Mouse (Mus musculus) forebrain, embryonic 12.5 days (tissue): ENCODE results near the gene Fam107b. TPM values are rescaled to one million over a fixed set of nuclear protein-coding genes. Genes with fewer than 3 reads are reported as not detected.

Source experiments
- ATAC-seq: fragments of 200-750 bp; cut with Nextera tagmentation; 2 replicates; pipeline ENCODE4 v1.8.0; 2017; ENCODE audit warnings: moderate TSS enrichment; ENCODE audit not compliant: low FRiP score
- H3K27ac ChIP-seq: fragments of 300-500 bp; sonication (generic); 2 replicates; pipeline ENCODE4 v1.5.1; 2016; ENCODE audit warnings: mild to moderate bottlenecking
- H3K27me3 ChIP-seq: fragments of 300-500 bp; sonication (generic); 2 replicates; pipeline ENCODE4 v1.6.1; 2016; ENCODE audit warnings: mild to moderate bottlenecking
- H3K36me3 ChIP-seq: fragments of 300-500 bp; sonication (generic); replicated peaks from 2 replicates; pipeline ENCODE4 v1.6.1; 2016; ENCODE audit warnings: mild to moderate bottlenecking
- H3K4me1 ChIP-seq: fragments of 300-500 bp; sonication (generic); 2 replicates; pipeline ENCODE4 v1.6.1; 2016
- H3K4me2 ChIP-seq: fragments of 300-500 bp; sonication (generic); 2 replicates; pipeline ENCODE4 v1.6.1; 2016; ENCODE audit warnings: mild to moderate bottlenecking, moderate library complexity
- H3K4me3 ChIP-seq: fragments of 300-500 bp; sonication (generic); replicated peaks from 2 replicates; pipeline ENCODE4 v1.5.1; 2016; ENCODE audit warnings: mild to moderate bottlenecking
- H3K9ac ChIP-seq: fragments of 300-500 bp; sonication (generic); 2 replicates; pipeline ENCODE4 v1.6.1; 2016; ENCODE audit warnings: mild to moderate bottlenecking
- H3K9me3 ChIP-seq: fragments of 300-500 bp; sonication (generic); 2 replicates; pipeline ENCODE4 v1.6.1; 2016
- WGBS: fragments of 180-500 bp; shearing (Covaris S2); methylation state at CpG from one replicate; pipeline ENCODE4 v1.1.7; 2016; 5-methylcytosine and 5-hydroxymethylcytosine counted together
- polyA plus RNA-seq: library from polyadenylated mRNA; unstranded; fragments of >200 nt; fragmentation: Nextera tagmentation; extraction: Ambion mirVana; gene quantifications from 2 replicates; pipeline ENCODE4 v1.2.1, GENCODE M21; 2016

Fam107b gene
- polyA plus RNA-seq = 44.2 and 49.3 TPM in 2 replicates

- no peaks in the 10 kb centered on the region for H3K9me3 ChIP-seq
- no peaks in the 10 kb centered on the region for H3K4me1 ChIP-seq
- no peak within 1 kb of the TSS for H3K4me2 ChIP-seq
- 74% methylated on average over 12 of the region's 12 CpGs for WGBS
- H3K9ac ChIP-seq = no peak within 1 kb of the TSS
- no peaks in the 10 kb centered on the region for H3K27me3 ChIP-seq
- H3K27ac ChIP-seq = no peak within 1 kb of the TSS
- ATAC-seq = no peak
- H3K4me3 ChIP-seq = no peak within 1 kb of the TSS
- no peaks in the 10 kb centered on the region for H3K36me3 ChIP-seq
These were observed at the start of gene Fam107b for GRCm38 (mm10) chr2:3570186-3570585. TSS of gene Fam107b (plus strand) at chr2:3570488.

DNA sequence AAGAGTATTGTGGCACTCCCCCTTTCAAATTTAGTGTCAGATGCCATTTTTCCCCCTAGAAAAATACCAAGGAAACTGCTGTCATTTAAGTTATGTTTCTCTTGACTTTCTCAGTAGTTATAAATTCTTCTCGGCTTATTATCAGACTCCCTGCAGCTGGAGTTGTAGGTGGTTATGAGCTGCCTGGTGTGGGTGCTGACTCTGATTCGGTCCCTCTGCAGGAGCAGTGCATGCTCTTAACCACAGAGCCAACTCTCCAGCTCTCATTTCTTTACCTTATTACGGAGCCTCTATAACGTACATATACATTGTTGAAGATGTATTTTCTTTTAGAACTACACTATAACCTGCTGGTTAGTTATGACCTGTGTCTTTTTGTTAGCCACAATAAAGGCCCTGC, 47.7 kb upstream of the Fam107b start:
- H3K4me1 ChIP-seq = no peaks in the 10 kb centered on the region
- H3K9me3 ChIP-seq = no peaks in the 10 kb centered on the region
- WGBS = 88% methylated on average over 4 of the region's 4 CpGs
- no peak overlapping the region for H3K9ac ChIP-seq
- no peak overlapping the region for H3K4me3 ChIP-seq
- ATAC-seq = no peak
- no peaks in the 10 kb centered on the region for H3K27me3 ChIP-seq
- H3K27ac ChIP-seq = no peak overlapping the region
- H3K36me3 ChIP-seq = no peaks in the 10 kb centered on the region
- H3K4me2 ChIP-seq = no peak overlapping the region

DNA sequence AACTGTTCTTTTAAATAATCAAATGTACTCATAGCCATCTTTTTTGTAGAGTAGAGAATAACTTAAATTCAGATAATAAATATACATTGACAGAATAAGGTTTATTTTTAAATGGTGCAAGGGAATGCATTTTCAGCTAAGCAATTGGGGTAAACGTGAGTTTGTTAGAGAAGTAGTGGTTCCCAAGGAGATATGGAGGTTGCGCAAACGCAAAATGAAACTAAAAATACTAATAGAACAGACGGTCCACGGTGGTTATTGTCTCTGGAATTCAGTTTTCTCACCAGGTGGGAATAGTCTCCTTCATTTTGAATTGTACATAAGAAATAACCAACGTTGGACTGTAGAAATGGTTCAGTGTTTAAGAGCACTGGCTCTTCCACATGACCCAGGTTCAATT, 44.0 kb upstream of the Fam107b start:
- no peak overlapping the region for H3K27ac ChIP-seq
- no peak overlapping the region for H3K4me2 ChIP-seq
- 84% methylated on average over 6 of the region's 6 CpGs for WGBS
- no peaks in the 10 kb centered on the region for H3K9me3 ChIP-seq
- no peak overlapping the region for H3K4me3 ChIP-seq
- ATAC-seq = no peak
- no peak overlapping the region for H3K9ac ChIP-seq
- no peaks in the 10 kb centered on the region for H3K4me1 ChIP-seq
- H3K27me3 ChIP-seq = no peaks in the 10 kb centered on the region
- no peaks in the 10 kb centered on the region for H3K36me3 ChIP-seq

DNA sequence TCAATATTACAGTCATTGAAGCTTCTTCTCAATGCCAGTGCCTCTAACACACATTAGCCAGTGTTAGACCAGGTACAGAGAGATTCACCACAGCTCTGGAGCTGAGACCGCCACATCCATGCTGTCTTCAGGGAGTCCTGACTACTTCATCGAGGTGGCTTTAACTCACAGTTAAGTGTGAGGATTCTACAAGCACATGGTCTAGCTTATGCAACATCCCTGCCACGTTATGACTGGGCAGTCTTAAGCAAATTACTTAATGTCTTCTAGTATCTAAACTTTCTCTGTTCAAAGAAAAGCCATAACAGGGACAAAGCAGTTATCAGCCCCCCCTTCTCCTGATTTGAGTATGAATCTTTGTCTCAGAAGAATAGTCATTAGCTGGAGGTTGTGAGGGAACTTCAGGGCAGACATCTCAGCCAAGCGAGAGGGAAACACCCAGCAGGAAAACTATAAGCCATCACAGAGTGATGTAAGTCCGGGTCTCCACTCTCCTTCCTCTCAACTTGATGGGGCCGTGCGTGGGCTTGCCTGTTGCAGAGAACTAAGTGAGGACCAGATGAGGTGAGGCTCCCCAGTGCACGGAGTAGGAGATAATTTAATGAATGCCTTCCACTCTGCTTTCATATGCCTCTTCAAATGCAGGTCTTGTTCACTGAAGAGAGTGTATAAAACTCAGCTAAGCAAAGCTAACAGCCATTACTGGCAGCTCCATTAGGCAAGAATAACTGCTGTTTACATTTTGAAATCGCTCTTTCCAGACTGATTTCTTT, 28.8 kb upstream of the Fam107b start:
- H3K27me3 ChIP-seq = no peaks in the 10 kb centered on the region
- no peaks in the 10 kb centered on the region for H3K36me3 ChIP-seq
- H3K9me3 ChIP-seq = no peaks in the 10 kb centered on the region
- no peak overlapping the region for H3K4me3 ChIP-seq
- no peak for ATAC-seq
- H3K4me2 ChIP-seq = no peak overlapping the region
- H3K27ac ChIP-seq = no peak overlapping the region
- 79% methylated on average over 9 of the region's 9 CpGs for WGBS
- no peaks in the 10 kb centered on the region for H3K4me1 ChIP-seq
- H3K9ac ChIP-seq = no peak overlapping the region

DNA sequence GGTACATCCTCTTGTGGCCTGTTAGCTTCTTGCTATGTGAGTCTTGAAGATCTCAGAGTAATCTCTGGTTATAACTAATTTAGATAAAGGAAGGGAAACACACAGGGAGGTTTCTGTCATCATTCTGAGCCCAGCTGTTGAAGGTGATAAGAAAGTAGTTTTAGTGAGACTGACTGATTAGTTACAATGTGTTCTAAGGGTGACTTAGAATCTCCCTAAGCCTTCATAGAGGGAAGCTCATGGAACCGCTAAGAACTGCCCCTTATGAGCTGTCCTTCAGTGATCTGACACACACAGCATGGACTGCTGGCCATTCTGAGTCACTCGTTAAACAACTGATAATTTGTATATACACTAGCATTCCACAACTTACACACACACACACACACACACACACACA, 24.2 kb upstream of the Fam107b start:
- Histone ChIP-seq H3K4me1 (no peaks in the 10 kb centered on the region), H3K4me2 (no peak overlapping the region), H3K27me3 (no peaks in the 10 kb centered on the region), H3K36me3 (no peaks in the 10 kb centered on the region), H3K4me3 (no peak overlapping the region), H3K9ac (no peak overlapping the region), H3K9me3 (no peaks in the 10 kb centered on the region), H3K27ac (no peak overlapping the region)
- WGBS = 74% methylated on average over 2 of the region's 2 CpGs
- ATAC-seq = no peak

DNA sequence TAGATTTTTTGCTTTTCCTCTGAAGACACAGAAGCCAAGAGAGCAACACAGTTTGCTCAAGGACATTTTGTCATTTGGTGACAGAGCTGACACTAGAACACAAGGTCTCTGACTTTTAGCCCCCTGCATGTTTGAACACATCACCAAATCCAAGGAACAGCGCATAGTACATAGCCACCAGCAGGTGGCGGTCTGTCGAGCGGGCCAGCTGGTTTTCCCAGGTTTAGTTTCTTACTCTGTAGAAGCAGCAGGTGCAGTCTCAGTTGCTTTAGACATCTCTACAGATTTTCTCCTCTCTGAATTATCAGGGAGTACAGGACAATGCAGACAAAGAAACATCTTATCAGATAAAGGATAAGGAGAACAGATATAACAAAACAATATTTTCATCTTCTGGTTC, 23.7 kb upstream of the Fam107b start:
- H3K4me3 ChIP-seq = no peak overlapping the region
- no peak for ATAC-seq
- WGBS = 0% methylated on average over 4 of the region's 4 CpGs
- H3K9me3 ChIP-seq = no peaks in the 10 kb centered on the region
- no peak overlapping the region for H3K27ac ChIP-seq
- H3K9ac ChIP-seq = no peak overlapping the region
- no peak overlapping the region for H3K4me2 ChIP-seq
- H3K36me3 ChIP-seq = no peaks in the 10 kb centered on the region
- H3K4me1 ChIP-seq = no peaks in the 10 kb centered on the region
- no peaks in the 10 kb centered on the region for H3K27me3 ChIP-seq

- WGBS = 90% methylated on average over 11 of the region's 11 CpGs
- Histone ChIP-seq H3K4me2 (no peak overlapping the region), H3K27ac (no peak overlapping the region)
These were observed 318 bp downstream of the Fam107b start for GRCm38 (mm10) chr2:3570606-3571005.

DNA sequence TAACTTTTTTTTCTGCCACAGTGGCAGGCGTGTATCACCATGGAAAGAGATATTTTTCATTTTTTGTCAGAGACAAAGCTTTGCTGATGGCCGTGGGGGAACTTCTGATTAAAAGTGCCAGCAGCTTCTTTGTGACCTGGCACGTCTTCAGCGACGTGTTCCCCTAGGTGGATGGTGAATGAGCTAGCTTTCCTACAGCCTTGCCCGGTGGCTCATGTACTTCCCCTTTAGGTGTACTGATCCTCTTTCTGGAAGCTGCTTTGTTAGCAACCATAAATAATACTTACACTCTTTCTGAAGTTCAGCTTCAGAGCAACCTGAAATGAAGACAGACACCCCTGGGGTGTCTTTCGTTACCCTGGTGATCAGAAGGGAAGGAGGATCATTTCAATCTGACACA, 3.6 kb downstream of the Fam107b start:
- no peaks in the 10 kb centered on the region for H3K4me1 ChIP-seq
- ATAC-seq = no peak
- H3K36me3 ChIP-seq = no peaks in the 10 kb centered on the region
- H3K4me3 ChIP-seq = no peak overlapping the region
- WGBS = 83% methylated on average over 7 of the region's 7 CpGs
- H3K27me3 ChIP-seq = no peaks in the 10 kb centered on the region
- no peaks in the 10 kb centered on the region for H3K9me3 ChIP-seq
- no peak overlapping the region for H3K9ac ChIP-seq
- no peak overlapping the region for H3K4me2 ChIP-seq
- H3K27ac ChIP-seq = no peak overlapping the region

More at GRCm38 (mm10) chr2:3570606-3571005, 318 bp downstream of the Fam107b start:
- Histone ChIP-seq H3K4me3 (no peak overlapping the region), H3K9ac (no peak overlapping the region), H3K36me3 (no peaks in the 10 kb centered on the region), H3K27me3 (no peaks in the 10 kb centered on the region), H3K9me3 (no peaks in the 10 kb centered on the region), H3K4me1 (no peaks in the 10 kb centered on the region)
- no peak for ATAC-seq

DNA sequence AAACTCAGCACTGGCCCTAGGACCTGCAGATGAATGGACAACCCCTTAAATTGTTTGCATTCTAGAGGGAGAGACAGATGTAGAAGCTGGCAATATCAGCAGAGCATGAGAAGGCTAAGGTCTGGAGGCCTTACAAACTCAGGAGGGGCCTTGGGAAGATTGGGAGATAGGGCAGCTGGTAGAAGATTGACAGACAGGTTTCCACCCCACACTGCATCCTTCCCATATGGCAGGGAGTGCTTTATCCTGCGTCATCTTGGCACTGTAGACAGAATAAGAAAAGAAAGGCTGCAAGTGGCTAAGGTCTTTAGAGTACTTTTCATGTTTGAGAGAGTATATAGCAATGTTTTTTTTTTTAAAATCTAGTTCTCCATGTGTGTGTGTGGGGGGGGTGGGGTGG, 4.9 kb downstream of the Fam107b start:
- Histone ChIP-seq H3K27me3 (no peaks in the 10 kb centered on the region), H3K4me3 (no peak overlapping the region), H3K9ac (no peak overlapping the region), H3K4me2 (no peak overlapping the region), H3K9me3 (no peaks in the 10 kb centered on the region), H3K36me3 (no peaks in the 10 kb centered on the region), H3K27ac (no peak overlapping the region), H3K4me1 (no peaks in the 10 kb centered on the region)
- 92% methylated on average over 1 of the region's 1 CpGs for WGBS
- no peak for ATAC-seq

- no peaks in the 10 kb centered on the region for H3K27me3 ChIP-seq
- H3K9me3 ChIP-seq = no peaks in the 10 kb centered on the region
- H3K4me1 ChIP-seq = no peaks in the 10 kb centered on the region
- H3K27ac ChIP-seq = no peak overlapping the region
- no peak overlapping the region for H3K9ac ChIP-seq
- H3K36me3 ChIP-seq = no peaks in the 10 kb centered on the region
- H3K4me2 ChIP-seq = no peak overlapping the region
- WGBS = 93% methylated on average over 1 of the region's 1 CpGs
- no peak for ATAC-seq
- no peak overlapping the region for H3K4me3 ChIP-seq
These were observed 6.1 kb downstream of the Fam107b start for GRCm38 (mm10) chr2:3576346-3576745.

DNA sequence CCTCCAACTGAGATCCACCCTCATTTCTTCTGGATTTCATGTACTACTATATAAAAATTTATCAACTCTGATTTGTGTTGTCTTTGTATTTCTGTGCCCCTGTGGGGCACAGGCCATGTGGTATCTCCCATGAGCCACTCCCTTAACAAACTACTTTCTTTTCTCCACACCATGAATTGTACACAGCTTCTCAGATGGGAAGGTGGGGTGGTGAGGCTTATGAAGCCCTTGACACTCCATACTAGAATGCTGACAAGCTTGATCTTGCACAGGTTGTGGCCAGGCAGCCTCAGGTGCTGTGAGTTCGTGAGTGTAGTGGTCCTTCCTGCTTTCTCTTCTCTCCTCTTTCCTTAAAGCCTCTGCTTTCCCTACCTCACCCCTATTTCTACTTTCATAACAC, 6.9 kb downstream of the Fam107b start:
- 91% methylated on average over 1 of the region's 1 CpGs for WGBS
- no peak for ATAC-seq
- H3K27me3 ChIP-seq = no peaks in the 10 kb centered on the region
- H3K36me3 ChIP-seq = no peaks in the 10 kb centered on the region
- H3K4me2 ChIP-seq = no peak overlapping the region
- no peak overlapping the region for H3K9ac ChIP-seq
- no peaks in the 10 kb centered on the region for H3K4me1 ChIP-seq
- H3K4me3 ChIP-seq = no peak overlapping the region
- H3K9me3 ChIP-seq = no peaks in the 10 kb centered on the region
- H3K27ac ChIP-seq = no peak overlapping the region

DNA sequence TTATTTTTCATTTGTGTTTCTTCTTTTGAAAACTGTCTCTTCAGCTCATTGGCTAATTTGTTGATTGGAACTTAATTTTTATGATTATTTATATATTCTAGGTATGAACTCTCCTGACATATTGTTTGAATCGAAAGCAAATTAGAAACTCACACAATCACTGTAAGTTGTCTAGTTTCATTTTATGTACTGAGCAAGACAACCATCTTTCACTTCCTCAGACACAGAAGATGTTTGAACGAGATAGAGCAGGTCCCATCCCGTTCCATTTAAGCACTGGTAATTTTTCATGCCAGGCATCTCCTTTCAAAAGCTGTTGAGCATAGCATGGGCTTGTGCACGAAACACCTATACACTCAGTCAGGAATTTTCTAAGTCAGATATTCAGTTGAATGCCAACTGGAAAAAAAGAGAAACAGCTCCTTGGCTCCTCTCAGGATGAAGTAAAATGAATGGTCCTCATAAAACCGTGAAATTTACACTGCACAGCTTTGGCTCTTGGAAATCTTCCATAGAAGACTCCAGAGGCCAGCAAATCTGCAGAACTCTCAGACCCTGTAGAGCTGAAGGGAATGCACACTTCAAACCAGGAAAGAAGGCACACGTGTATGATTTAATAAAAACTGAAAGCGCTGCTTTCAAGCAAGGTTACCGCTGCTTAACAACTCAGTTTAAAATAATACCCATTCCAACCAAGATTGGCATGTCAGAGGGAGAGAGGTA, 8.1 kb downstream of the Fam107b start:
- ATAC-seq = no peak

More for the DNA sequence above, 8.1 kb downstream of the Fam107b start:
- 87% methylated on average over 8 of the region's 8 CpGs for WGBS
- Histone ChIP-seq H3K27ac (no peak overlapping the region), H3K27me3 (no peaks in the 10 kb centered on the region), H3K9ac (no peak overlapping the region), H3K4me2 (no peak overlapping the region), H3K4me1 (no peaks in the 10 kb centered on the region), H3K36me3 (no peaks in the 10 kb centered on the region), H3K9me3 (no peaks in the 10 kb centered on the region), H3K4me3 (no peak overlapping the region)
